Mouse (Mus musculus) G1E (cell line): ENCODE data around the gene Gpatch3. TPM values are rescaled to one million over a fixed set of nuclear protein-coding genes. Genes with fewer than 3 reads are reported as not detected.

ENCODE experiments used
- ATAC-seq: 2 replicates; pipeline ENCODE4 v1.8.0; 2016; ENCODE audit warnings: mild to moderate bottlenecking; ENCODE audit not compliant: insufficient number of reproducible peaks, poor library complexity, low FRiP score, severe bottlenecking; ENCODE audit errors: extremely low read depth
- DNase-seq: peaks from one replicate; pipeline ENCODE4 v3.0.0; 2012; ENCODE audit warnings: low spot score
- H3K27me3 ChIP-seq: 2 replicates; pipeline ENCODE4 v1.6.1; 2012; ENCODE audit warnings: mild to moderate bottlenecking, low read length, inconsistent platforms; ENCODE audit not compliant: insufficient read depth
- H3K36me3 ChIP-seq: replicated peaks from 2 replicates; pipeline ENCODE3; 2012; ENCODE audit warnings: mild to moderate bottlenecking, inconsistent platforms
- H3K4me1 ChIP-seq: 2 replicates; pipeline ENCODE4 v1.6.1; 2012; ENCODE audit warnings: low read depth, low read length, inconsistent platforms, mixed read lengths; ENCODE audit not compliant: insufficient read depth
- H3K4me3 ChIP-seq: 2 replicates; pipeline ENCODE4 v1.5.1; 2012; ENCODE audit warnings: low read depth, mild to moderate bottlenecking, inconsistent platforms, low read length, moderate library complexity, mixed read lengths
- H3K9me3 ChIP-seq: replicated peaks from 2 replicates; pipeline ENCODE4 v1.6.1; 2012; ENCODE audit warnings: inconsistent platforms
- CTCF ChIP-seq: IDR thresholded peaks from 2 replicates; pipeline ENCODE4 v1.5.1; 2012; ENCODE audit warnings: low read depth, low read length, inconsistent platforms, mixed read lengths
- GATA1 ChIP-seq: IDR thresholded peaks from 2 replicates; pipeline ENCODE4 v1.6.1; 2012; ENCODE audit warnings: borderline replicate concordance, low read length, inconsistent platforms, mixed read lengths
- GATA2 ChIP-seq: IDR thresholded peaks from 2 replicates; pipeline ENCODE4 v1.6.1; 2012; ENCODE audit warnings: low read depth, low read length, inconsistent platforms, borderline replicate concordance
- POLR2AphosphoS5 ChIP-seq: IDR thresholded peaks from 2 replicates; pipeline ENCODE4 v1.6.1; 2012; ENCODE audit warnings: low read depth, low read length, inconsistent platforms; ENCODE audit not compliant: insufficient replicate concordance
- TAL1 ChIP-seq: conservative IDR thresholded peaks from 2 replicates; pipeline ENCODE4 v1.6.1; 2012; ENCODE audit warnings: low read depth, low read length, inconsistent platforms, mixed read lengths
- polyA plus RNA-seq: library from polyadenylated mRNA; stranded (reverse); fragments of >175 nt; gene quantifications from 2 replicates; pipeline ENCODE4 v1.2.3, GENCODE M21; 2012
- total RNA-seq, 2 experiments: library from RNA; stranded (forward) in 1 of 2; stranded (reverse) in 1 of 2; fragments of 200-1000 nt in 1 of 2; fragments of >200 nt in 1 of 2; fragmentation: Nextera tagmentation in 1 of 2; gene quantifications; 2 replicates each; pipeline ENCODE4 v1.2.3; 2014 to 2017

Gene Gpatch3
- total and polyA plus RNA-seq, 3 experiments = 1.9 to 18.7 (median 11.2) TPM

DNA sequence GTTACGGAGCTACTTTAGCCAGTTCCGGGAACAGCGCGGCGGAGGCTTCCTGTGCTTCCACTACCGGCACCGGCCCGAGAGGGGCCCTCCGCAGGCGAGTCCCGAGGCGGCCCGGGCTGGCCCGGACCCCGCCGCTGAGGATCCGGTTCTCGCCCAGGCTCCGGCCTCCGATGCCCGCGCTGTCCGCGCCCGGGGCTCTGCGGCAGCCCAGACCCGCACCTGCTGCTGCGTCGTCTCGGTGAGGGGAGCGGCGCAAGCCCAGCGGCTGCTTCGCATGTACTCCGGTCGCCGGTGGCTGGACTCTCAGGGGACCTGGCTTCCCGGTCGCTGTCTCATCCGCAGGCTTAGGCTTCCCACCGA, 278 bp downstream of the Gpatch3 start:
- no peak for ATAC-seq
- peak overlapping the region; percentile 92 for H3K4me3 ChIP-seq
- peaks cover 34% of the 10 kb centered on the region for H3K36me3 ChIP-seq
- peaks cover 21% of the 10 kb centered on the region for H3K4me1 ChIP-seq
- peak; percentile 36 for DNase-seq
- TF ChIP-seq GATA1 (no peak), CTCF (no peak), GATA2 (no peak), POLR2AphosphoS5 (no peak), TAL1 (no peak)
- no peaks in the 10 kb centered on the region for H3K9me3 ChIP-seq
- H3K27me3 ChIP-seq = no peaks in the 10 kb centered on the region; the same call in 1 of the 2 replicates

DNA sequence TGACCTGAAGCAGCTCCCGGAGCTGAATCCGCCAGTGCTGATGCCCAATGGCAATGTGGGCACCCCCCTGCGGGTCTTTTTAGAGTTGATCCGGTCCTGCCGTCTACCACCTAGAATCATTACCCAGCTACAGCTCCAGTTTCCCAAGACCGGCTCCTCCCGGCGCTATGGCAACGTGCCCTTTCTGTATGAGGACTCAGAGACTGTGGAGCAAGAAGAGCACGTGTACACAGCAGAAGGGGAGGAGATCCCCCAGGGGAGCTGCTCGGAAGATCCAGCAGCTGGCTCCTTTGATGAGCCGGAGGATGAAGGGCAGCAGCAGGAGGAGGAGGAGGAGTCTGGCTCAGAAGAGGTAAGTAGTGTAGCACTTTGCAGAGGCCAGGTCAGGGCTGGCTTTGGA, 3.4 kb downstream of the Gpatch3 start:
- peaks cover 60% of the 10 kb centered on the region for H3K36me3 ChIP-seq
- TF ChIP-seq GATA1 (no peak), POLR2AphosphoS5 (no peak), TAL1 (no peak), CTCF (no peak), GATA2 (no peak)
- no peaks in the 10 kb centered on the region for H3K9me3 ChIP-seq
- H3K27me3 ChIP-seq = no peaks in the 10 kb centered on the region
- H3K4me1 ChIP-seq = peaks cover 30% of the 10 kb centered on the region
- no peak for ATAC-seq
- no peak overlapping the region for H3K4me3 ChIP-seq
- DNase-seq = no peak

DNA sequence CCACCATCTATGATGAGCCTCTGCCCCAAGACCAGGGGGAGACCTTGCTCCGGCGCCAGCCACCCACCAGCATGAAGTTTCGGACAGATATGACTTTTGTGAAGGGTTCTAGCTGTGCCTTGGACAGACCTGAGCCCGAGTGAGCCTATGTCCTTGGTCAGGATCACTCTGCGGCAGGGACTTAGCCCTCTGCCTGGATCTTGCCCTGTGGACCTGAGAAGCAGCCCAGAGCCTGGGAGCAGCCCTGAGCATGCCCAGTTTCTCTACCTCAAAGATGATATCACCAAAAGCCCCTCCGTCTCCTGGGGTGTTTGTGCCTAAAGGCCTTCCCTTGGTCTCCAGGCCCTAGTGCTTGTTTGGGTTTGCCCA, 9.1 kb downstream of the Gpatch3 start:
- Histone ChIP-seq H3K4me1 (peaks cover 42% of the 10 kb centered on the region), H3K4me3 (peak overlapping the region; percentile 99), H3K9me3 (no peaks in the 10 kb centered on the region), H3K27me3 (no peaks in the 10 kb centered on the region), H3K36me3 (peaks cover 84% of the 10 kb centered on the region)
- no peak for DNase-seq
- no peak for ATAC-seq
- TF ChIP-seq GATA1 = no peak
- TF ChIP-seq POLR2AphosphoS5 = no peak

DNA sequence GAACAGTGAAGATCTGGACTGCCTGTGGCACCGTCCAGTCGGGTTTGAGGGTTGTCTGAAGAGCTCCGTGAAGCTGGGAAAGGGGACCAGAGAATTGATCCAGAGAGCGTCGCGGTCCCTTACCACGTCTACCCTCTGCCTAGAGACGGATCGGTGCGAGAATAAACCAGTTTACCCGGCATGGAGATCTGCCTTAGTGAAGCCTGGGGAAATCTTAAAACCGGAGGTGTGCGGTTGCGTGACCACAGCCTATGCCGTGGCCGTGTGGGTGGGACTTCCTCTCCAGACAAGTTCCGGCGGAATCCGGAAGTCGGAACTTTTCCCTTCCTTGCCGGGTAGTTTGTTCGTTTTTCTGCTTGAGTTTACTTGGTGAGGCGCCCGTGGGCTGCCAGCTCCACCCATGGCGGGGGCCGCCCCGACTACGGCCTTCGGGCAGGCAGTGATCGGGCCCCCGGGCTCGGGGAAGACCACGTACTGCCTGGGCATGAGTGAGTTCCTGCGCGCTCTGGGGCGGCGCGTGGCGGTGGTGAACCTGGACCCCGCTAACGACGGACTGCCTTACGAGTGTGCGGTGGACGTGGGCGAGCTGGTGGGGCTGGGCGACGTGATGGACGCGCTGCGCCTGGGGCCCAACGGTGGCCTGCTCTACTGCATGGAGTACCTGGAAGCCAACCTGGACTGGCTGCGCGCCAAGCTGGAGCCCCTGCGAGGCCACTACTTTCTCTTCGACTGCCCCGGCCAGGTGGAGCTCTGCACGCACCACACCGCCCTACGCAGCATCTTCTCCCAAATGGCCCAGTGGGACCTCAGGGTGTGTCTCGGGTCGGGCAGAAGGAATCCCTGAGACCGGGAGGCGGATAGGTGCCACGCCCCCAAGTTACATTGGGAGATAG, 9.8 kb downstream of the Gpatch3 start, which contains the start of gene Gpn2:
Gene Gpn2 (plus strand): TSS at position 304 of the 893 bp plus-strand sequence.
- H3K4me3 ChIP-seq = peak within 1 kb of the TSS; percentile 99
- no peak for TF ChIP-seq POLR2AphosphoS5
- DNase-seq = peak; percentile 88
- H3K27me3 ChIP-seq = no peaks in the 10 kb centered on the region
- peaks cover 84% of the 10 kb centered on the region for H3K36me3 ChIP-seq
- no peaks in the 10 kb centered on the region for H3K9me3 ChIP-seq
- H3K4me1 ChIP-seq = peaks cover 42% of the 10 kb centered on the region
- peak; percentile 76 for ATAC-seq

DNA sequence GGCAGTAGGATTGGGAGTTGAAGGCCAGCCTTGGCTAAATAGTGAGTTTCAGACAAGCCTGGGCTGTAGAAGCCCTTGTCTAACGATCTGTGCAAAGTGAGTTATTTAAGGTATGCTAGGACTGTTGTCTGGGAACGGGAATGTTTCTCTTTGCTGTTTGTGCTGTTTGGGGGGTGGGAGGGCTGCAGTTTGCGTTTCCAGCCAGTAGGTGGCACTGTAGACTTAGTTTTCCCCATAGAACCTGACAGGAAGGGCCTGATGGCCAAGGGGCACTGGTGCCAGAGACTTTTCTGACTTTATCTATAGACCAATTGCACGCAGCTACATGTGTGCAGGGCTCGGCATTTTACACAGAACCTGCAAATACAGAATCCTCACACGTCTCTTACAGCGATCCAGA, 18.0 kb downstream of the Gpatch3 start:
- H3K27me3 ChIP-seq = no peaks in the 10 kb centered on the region
- DNase-seq (peak; percentile 49), ATAC-seq (no peak)
- peaks cover 3% of the 10 kb centered on the region; the same call in 1 of the 2 replicates for H3K4me1 ChIP-seq
- no peak for TF ChIP-seq GATA1
- TF ChIP-seq CTCF = peak; percentile 63
- H3K9me3 ChIP-seq = no peaks in the 10 kb centered on the region
- H3K4me3 ChIP-seq = no peak overlapping the region
- H3K36me3 ChIP-seq = peaks cover 66% of the 10 kb centered on the region

DNA sequence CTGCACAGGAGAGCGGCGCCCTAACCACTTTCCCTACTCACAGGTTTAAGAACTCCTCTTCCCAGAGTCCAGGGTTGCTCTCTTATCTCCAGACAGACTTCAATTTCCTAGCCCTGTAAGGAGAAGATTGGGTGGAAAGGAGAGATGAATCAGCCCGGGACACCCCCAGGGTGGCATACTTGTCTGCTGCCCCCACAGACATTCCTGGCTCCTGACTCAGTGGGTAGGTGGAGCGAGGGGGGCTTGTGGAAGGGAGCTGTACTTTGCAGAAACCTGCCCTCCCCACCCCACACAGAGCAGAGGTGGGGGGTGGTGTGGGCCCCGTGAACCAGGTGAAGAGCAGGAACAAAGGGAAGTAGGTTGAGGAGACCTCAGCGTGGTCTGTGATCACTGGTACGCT, 21.0 kb downstream of the Gpatch3 start:
- TF ChIP-seq GATA1 = no peak
- no peak for TF ChIP-seq POLR2AphosphoS5
- TF ChIP-seq GATA2 = no peak
- TF ChIP-seq CTCF = no peak
- no peak for TF ChIP-seq TAL1
- Histone ChIP-seq H3K36me3 (peaks cover 36% of the 10 kb centered on the region), H3K9me3 (no peaks in the 10 kb centered on the region), H3K27me3 (peaks cover 17% of the 10 kb centered on the region), H3K4me3 (no peak overlapping the region), H3K4me1 (peaks cover 22% of the 10 kb centered on the region)
- no peak for ATAC-seq
- no peak for DNase-seq

DNA sequence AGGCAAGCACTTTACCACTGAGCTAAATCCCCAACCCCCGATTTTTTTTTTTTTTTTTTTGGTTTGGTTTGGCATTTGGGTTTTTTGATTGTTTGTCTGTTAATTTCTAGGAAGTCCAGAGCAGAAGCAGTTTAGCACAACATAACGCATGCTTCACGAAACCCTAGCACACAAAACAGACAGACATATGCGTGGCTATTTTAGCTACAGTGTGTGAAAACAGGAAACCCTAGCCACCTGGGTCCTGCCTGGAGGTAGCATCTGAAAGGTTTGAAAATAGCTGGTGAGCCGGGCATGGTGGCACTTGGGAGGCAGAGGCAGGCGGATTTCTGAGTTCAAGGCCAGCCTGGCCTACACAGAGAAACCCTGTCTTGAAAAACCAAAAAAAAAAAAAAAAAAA, 21.5 kb downstream of the Gpatch3 start:
- peaks cover 22% of the 10 kb centered on the region for H3K4me1 ChIP-seq
- H3K9me3 ChIP-seq = no peaks in the 10 kb centered on the region
- ATAC-seq (no peak), DNase-seq (no peak)
- peaks cover 31% of the 10 kb centered on the region for H3K36me3 ChIP-seq
- no peak overlapping the region for H3K4me3 ChIP-seq
- TF ChIP-seq GATA1 = no peak
- no peak for TF ChIP-seq GATA2
- TF ChIP-seq CTCF = no peak
- TF ChIP-seq TAL1 = no peak
- no peak for TF ChIP-seq POLR2AphosphoS5
- H3K27me3 ChIP-seq = peaks cover 17% of the 10 kb centered on the region
